Mouse (Mus musculus): ENCODE measurements around the gene Crip2. TPM values are rescaled to one million over a fixed set of nuclear protein-coding genes. Genes with fewer than 3 reads are reported as not detected.

Crip2 gene
- polyA plus RNA-seq, 1 experiment from 2014 or later = 245 TPM

DNA sequence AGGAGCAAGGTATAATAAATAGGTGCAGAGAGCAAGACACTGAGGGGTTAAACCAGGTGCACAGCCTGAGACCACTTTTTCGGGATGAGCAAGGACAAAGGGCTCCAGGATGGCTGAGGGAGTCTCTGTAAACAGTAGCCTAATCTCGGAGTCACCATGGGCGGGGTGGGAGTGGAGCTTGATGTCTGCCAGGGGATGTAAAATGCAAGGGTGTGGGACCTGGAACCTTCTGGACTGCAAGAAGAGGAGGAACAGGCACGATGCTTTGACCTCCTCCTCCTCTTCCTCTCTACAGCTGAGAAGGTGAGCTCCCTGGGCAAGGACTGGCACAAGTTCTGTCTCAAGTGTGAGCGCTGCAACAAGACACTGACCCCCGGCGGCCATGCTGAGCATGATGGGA is 3.1 kb downstream of the Crip2 start:
- no peaks in the 10 kb centered on the region for H3K9me3 ChIP-seq (replicated peaks)
- H3K4me1 ChIP-seq = peaks cover 60% of the 10 kb centered on the region
- ATAC-seq (ENCODE audit: low FRiP score) = no peak
- H3K27ac ChIP-seq = 0 out of 2 replicates have a peak overlapping the region, but pooled peaks have one; percentile 52
- H3K36me3 ChIP-seq = peaks cover 28% of the 10 kb centered on the region
- H3K9ac ChIP-seq = peak overlapping the region; percentile 66
- H3K4me3 ChIP-seq = peak overlapping the region; percentile 64; the same call in 1 of the 2 replicates
- peak overlapping the region; percentile 72 for H3K4me2 ChIP-seq (replicated peaks)
- WGBS = 68% methylated on average over 7 of the region's 7 CpGs
- H3K27me3 ChIP-seq = peaks cover 19% of the 10 kb centered on the region; the same call in 1 of the 2 replicates

DNA sequence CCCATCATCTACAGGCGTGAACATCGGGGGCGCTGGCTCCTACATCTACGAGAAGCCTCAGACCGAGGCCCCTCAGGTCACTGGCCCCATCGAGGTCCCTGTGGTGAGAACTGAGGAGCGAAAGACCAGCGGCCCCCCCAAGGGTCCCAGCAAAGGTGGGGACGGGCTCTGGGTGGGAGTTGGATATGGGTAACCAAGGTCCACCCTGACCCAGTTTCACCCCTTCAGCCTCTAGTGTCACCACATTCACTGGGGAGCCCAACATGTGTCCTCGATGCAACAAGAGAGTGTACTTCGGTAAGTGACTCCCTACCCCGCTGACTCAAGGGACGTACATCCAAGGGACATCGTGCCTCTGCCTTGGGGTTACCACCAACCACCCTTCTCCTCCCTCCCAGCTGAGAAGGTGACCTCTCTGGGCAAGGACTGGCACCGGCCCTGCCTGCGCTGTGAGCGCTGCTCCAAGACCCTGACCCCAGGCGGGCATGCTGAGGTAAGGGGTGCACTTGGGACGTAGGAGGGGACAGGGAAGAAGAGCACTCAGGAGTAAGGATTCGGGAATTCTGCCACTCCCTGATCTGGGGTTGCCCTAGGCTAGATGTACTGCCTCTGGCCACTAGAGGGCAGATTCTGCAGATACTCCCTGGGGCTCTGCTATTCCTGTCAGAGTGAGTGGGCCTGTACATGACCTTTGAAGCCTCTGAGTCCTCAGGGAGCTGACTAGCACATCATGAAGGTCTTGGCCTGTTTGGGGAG is 4.1 kb downstream of the Crip2 start:
- H3K27ac ChIP-seq = no peak overlapping the region
- peaks cover 21% of the 10 kb centered on the region for H3K27me3 ChIP-seq
- no peaks in the 10 kb centered on the region for H3K9me3 ChIP-seq (replicated peaks)
- no peak for ATAC-seq (ENCODE audit: low FRiP score)
- no peak overlapping the region for H3K4me3 ChIP-seq
- H3K4me1 ChIP-seq = peaks cover 58% of the 10 kb centered on the region
- no peak overlapping the region for H3K9ac ChIP-seq
- no peak overlapping the region for H3K4me2 ChIP-seq (replicated peaks)
- H3K36me3 ChIP-seq = peaks cover 26% of the 10 kb centered on the region
- 77% methylated on average over 20 of the region's 20 CpGs for WGBS

DNA sequence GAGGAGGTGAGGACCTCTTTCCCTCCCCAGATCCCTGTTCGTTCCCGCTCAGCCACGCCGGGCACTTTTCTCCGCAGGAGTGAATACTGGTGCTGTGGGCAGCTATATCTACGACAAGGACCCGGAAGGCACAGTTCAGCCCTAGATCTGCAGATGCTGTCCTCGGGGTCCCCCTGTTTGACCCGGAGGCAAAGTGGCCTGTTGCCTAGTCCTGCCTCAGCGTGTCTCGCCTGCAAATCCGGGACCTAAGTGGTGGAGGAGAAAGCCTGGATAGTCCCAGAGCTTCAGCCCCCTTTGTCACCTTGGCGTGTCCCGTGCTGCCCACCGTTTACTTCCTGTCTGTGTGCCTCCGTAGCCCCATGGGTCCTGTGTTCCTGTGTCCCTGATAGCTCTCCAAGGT is 4.8 kb downstream of the Crip2 start:
- peaks cover 51% of the 10 kb centered on the region for H3K4me1 ChIP-seq
- H3K27me3 ChIP-seq = peaks cover 28% of the 10 kb centered on the region
- H3K4me2 ChIP-seq (replicated peaks) = no peak overlapping the region
- WGBS = 94% methylated on average over 16 of the region's 16 CpGs
- H3K9ac ChIP-seq = no peak overlapping the region
- H3K27ac ChIP-seq = no peak overlapping the region
- peaks cover 26% of the 10 kb centered on the region for H3K36me3 ChIP-seq
- no peak overlapping the region for H3K4me3 ChIP-seq
- ATAC-seq (ENCODE audit: low FRiP score) = no peak
- no peaks in the 10 kb centered on the region for H3K9me3 ChIP-seq (replicated peaks)

DNA sequence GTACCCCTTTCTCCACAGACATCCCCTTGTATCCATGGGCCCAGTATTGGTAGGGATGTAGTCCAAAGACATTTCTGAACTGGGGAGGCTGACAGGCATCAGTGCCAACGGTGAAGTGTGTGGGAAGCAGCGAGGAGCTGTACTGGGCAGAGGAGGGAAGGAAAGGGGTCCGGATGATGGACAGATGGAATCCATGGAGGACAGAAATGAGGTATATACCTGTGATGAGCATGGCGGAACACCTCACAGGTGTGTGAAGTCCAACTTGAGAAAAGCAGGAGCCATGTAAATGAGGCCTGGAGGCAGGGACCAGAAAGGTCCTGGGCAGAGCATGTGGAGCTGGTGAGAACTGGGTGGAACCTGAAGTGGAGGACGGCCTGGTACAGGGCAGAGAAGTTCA is 5.6 kb downstream of the Crip2 start:
- Histone ChIP-seq H3K9me3 (replicated peaks) (no peaks in the 10 kb centered on the region), H3K4me3 (no peak overlapping the region), H3K4me2 (replicated peaks) (no peak overlapping the region), H3K27ac (no peak overlapping the region), H3K36me3 (peaks cover 26% of the 10 kb centered on the region), H3K9ac (no peak overlapping the region), H3K4me1 (peaks cover 50% of the 10 kb centered on the region), H3K27me3 (peaks cover 35% of the 10 kb centered on the region)
- WGBS = 85% methylated on average over 5 of the region's 5 CpGs
- peak; percentile 17; the same call in 1 of the 2 replicates for ATAC-seq (ENCODE audit: low FRiP score)

DNA sequence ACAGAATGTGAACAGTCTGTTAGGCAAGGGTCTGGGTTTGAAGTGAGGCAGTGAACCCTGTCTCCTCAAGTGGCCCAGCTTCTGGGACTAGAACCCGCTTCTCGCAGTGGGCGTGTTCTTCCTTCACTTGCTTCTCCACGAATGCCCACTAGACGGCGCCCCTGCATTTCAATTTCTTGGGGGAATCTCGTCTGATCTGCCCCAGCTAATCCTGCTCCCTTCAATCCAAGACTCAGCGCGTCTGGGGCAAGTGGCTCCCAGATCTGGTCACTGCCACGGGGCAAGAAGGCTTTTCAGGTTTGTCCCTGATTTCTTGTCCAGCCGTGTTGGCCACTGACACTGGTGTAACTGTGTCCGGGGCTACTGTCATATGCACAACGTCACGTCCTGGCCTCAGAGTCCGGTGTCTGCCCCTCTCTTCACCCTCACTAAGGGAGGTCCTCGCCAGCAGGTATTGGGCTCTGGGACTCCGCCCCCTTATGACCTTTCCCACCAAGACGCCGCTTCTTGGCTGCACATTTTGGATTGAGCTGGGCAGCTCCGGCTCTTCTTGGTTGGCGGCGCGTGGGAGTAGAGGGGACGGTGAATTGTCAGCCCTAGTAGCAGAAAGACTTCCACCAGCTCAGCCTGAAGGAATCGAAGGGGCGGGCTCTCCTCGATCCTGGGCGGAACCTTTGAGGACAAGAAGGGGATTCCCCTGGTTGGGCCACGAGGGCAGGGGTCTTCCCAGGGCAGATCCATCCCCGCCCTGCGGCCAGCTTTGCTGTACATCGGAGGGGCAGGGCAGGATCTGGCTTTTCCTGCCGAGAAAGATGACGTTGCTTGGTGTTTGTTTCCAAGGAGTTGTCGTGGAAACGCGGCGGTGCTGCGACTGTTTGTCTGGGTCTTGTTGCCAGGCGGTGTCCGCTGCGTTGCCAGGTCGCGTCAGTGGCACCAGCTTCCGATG is 6.3 kb downstream of the Crip2 start, which contains the start of gene Crip1:
Gene Crip1 (plus strand): TSS at position 205 of the 946 bp plus-strand sequence.
- ATAC-seq (ENCODE audit: low FRiP score) = no peak; the same call in 1 of the 2 replicates
- Histone ChIP-seq H3K27me3 (peaks cover 37% of the 10 kb centered on the region), H3K27ac (peak within 1 kb of the TSS; percentile 49; the same call in 1 of the 2 replicates), H3K4me3 (peak within 1 kb of the TSS; percentile 9; the same call in 1 of the 2 replicates), H3K4me1 (peaks cover 49% of the 10 kb centered on the region), H3K36me3 (peaks cover 26% of the 10 kb centered on the region), H3K9ac (peak within 1 kb of the TSS; percentile 33; the same call in 1 of the 2 replicates), H3K9me3 (replicated peaks) (no peaks in the 10 kb centered on the region), H3K4me2 (replicated peaks) (peak within 1 kb of the TSS; percentile 32)
- 9% methylated on average over 45 of the region's 45 CpGs for WGBS

DNA sequence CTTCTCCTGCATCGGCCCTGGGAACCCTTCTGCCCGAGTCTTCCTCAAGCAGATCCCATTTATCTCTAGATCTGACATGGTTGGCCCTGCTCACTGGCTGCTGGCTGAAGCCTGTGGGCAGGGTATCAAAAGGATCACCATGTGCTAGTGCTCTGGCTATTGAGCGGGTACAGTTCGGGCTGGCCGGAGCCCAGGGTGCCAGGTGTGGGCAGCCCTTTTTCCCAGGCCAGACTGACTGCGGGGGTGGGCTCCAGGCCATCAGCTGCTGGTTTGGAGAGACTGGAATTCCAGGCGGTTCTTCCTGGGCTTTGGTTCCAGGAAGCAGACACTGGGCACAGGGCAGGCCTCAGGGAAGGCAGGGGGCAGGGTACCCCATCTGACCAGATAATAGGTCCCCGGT is 7.4 kb downstream of the Crip2 start:
- Histone ChIP-seq H3K4me2 (replicated peaks) (no peak overlapping the region), H3K27me3 (peaks cover 44% of the 10 kb centered on the region), H3K4me1 (peaks cover 48% of the 10 kb centered on the region), H3K27ac (no peak overlapping the region), H3K9me3 (replicated peaks) (no peaks in the 10 kb centered on the region), H3K4me3 (no peak overlapping the region), H3K9ac (no peak overlapping the region), H3K36me3 (peaks cover 26% of the 10 kb centered on the region)
- ATAC-seq (ENCODE audit: low FRiP score) = no peak
- WGBS = 81% methylated on average over 8 of the region's 8 CpGs

DNA sequence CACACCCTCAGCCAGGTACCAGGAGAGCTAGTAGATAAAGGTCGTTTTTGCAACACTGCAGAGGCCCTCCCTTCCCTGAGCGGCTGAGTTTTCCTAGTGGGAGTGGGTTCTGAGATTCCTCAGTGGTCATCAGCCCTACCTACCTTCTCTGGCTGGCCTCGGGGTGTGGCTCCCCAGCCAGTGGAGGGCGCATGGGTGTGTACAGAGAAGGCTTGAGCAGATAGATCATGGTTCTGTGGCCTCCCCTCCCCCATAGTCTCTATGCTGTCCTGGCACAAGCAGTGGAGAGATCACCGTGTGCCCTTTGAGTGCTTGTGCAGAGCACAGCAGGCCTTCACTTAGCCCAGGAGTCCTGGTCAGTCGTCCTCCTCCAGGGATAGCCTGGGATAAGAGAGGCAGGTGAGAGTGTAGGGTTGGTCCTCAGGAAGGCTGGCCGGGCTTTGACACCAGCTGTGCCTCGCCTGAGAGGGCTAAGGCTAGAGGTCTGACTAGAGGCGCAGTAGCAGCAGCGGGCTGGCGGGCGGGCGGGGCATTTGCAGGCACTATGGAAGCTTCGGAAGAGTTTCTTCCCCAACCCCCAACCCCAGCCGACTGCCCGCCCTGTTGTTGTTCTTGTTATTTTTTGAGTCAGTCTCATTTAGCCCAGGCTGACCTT is 8.5 kb downstream of the Crip2 start:
- WGBS = 43% methylated on average over 16 of the region's 16 CpGs
- H3K27me3 ChIP-seq = peaks cover 51% of the 10 kb centered on the region

DNA sequence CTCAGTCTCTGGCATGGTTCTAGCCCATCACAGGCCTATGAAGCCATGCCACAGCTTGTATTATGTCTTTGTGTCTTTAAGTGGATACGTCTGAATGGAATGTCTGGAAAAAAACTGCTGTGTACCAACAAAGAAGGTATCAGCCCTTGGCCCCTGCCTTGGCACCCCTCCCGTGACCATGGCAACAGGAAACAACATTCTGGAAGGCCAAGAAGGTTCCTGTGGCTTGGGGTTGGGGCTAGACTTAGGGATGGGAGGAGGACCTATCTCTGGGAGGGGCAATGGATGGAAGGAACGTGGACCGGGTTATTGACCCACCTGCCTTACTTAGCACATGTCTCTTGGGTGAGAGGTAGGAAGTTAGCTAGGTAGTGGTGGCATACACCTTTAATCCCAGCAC is 9.3 kb downstream of the Crip2 start:
- H3K9me3 ChIP-seq (replicated peaks) = no peaks in the 10 kb centered on the region
- H3K9ac ChIP-seq = no peak overlapping the region
- H3K4me3 ChIP-seq = no peak overlapping the region
- peaks cover 38% of the 10 kb centered on the region for H3K4me1 ChIP-seq
- no peak for ATAC-seq (ENCODE audit: low FRiP score)
- WGBS = 55% methylated on average over 4 of the region's 4 CpGs
- peaks cover 59% of the 10 kb centered on the region for H3K27me3 ChIP-seq
- H3K36me3 ChIP-seq = peaks cover 16% of the 10 kb centered on the region
- H3K4me2 ChIP-seq (replicated peaks) = no peak overlapping the region
- H3K27ac ChIP-seq = no peak overlapping the region

More for the DNA sequence above, 8.5 kb downstream of the Crip2 start:
- H3K4me2 ChIP-seq (replicated peaks) = no peak overlapping the region
- ATAC-seq (ENCODE audit: low FRiP score) = no peak
- H3K27ac ChIP-seq = no peak overlapping the region
- H3K9me3 ChIP-seq (replicated peaks) = no peaks in the 10 kb centered on the region
- peaks cover 24% of the 10 kb centered on the region for H3K36me3 ChIP-seq
- H3K9ac ChIP-seq = no peak overlapping the region
- H3K4me1 ChIP-seq = peaks cover 38% of the 10 kb centered on the region
- H3K4me3 ChIP-seq = no peak overlapping the region

DNA sequence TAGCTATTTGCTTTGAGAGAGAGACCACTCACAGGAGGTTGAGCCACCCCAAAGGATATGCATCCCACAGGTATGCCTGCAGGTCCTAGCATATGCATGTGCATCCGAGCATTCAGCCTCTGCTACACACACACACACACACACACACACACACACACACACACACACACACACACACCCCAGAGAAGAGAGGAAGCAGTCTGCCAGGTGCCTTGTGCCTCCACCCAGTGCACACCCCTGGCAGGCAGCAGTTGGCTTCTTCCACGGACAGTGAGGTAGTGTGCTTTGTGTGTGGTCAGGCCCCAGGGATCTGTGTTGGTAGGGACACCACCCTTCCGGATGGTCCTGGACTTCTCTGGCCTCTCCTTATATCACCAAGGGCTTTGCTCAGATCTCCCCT is 9.9 kb downstream of the Crip2 start:
- Histone ChIP-seq H3K36me3 (peaks cover 10% of the 10 kb centered on the region), H3K4me2 (replicated peaks) (no peak overlapping the region), H3K27ac (no peak overlapping the region), H3K9ac (no peak overlapping the region), H3K4me3 (no peak overlapping the region), H3K4me1 (peaks cover 39% of the 10 kb centered on the region), H3K9me3 (replicated peaks) (no peaks in the 10 kb centered on the region), H3K27me3 (peaks cover 61% of the 10 kb centered on the region)
- ATAC-seq (ENCODE audit: low FRiP score) = no peak
- 77% methylated on average over 3 of the region's 3 CpGs for WGBS

DNA sequence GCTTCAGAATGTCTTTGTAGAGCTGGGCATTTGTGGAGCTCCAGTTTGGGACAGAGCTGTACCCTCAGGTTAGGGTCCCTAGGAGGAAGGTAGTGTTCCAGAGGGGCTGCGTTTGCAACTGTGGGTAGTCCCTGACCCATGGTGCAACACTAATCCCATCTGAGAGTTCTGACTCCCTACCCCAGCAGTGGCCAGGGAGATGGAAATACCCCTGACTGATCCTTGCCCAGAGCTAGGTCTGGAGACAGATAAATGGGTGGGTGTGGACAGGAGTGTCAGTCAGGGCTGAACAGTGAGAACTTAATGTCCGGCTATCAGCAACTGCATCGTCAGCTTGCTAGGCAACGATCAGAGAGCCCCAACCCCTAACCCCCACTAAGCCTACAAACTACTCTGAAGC is 10.6 kb downstream of the Crip2 start:
- peaks cover 45% of the 10 kb centered on the region for H3K4me1 ChIP-seq
- peaks cover 57% of the 10 kb centered on the region for H3K27me3 ChIP-seq
- H3K9me3 ChIP-seq (replicated peaks) = no peaks in the 10 kb centered on the region
- no peak overlapping the region for H3K9ac ChIP-seq
- WGBS = 83% methylated on average over 4 of the region's 4 CpGs
- H3K36me3 ChIP-seq = peaks cover 3% of the 10 kb centered on the region
- no peak overlapping the region for H3K4me3 ChIP-seq
- H3K27ac ChIP-seq = no peak overlapping the region
- no peak for ATAC-seq (ENCODE audit: low FRiP score)
- H3K4me2 ChIP-seq (replicated peaks) = no peak overlapping the region

DNA sequence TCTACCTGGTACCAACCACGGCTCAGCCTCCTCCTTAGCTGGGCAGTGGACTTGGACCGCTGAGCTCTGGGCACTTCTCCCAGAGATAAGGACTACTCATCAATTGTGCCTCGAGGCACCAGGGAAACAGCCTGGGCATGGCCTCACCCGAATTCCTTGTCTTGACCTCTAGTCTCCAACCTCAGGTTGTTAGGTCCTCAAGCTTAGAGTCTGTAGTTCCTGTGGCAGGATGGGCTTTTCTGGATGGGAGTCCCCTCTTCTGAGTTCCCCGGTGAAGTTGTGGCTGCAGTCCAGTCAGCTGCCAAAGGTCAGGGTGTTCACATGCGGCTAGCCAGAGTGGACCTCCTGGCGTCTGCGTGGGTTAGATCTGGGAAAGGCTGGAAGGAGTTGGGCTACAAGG is 11.0 kb downstream of the Crip2 start:
- Histone ChIP-seq H3K27ac (no peak overlapping the region), H3K4me3 (no peak overlapping the region), H3K9me3 (replicated peaks) (no peaks in the 10 kb centered on the region), H3K27me3 (peaks cover 57% of the 10 kb centered on the region), H3K9ac (no peak overlapping the region), H3K4me2 (replicated peaks) (peak overlapping the region; percentile 70), H3K4me1 (peaks cover 43% of the 10 kb centered on the region), H3K36me3 (no peaks in the 10 kb centered on the region)
- WGBS = 80% methylated on average over 8 of the region's 8 CpGs
- ATAC-seq (ENCODE audit: low FRiP score) = no peak

Measured in hindbrain, embryonic 12.5 days (tissue).